Mouse (Mus musculus): ENCODE measurements around the gene Sema7a.

DNA sequence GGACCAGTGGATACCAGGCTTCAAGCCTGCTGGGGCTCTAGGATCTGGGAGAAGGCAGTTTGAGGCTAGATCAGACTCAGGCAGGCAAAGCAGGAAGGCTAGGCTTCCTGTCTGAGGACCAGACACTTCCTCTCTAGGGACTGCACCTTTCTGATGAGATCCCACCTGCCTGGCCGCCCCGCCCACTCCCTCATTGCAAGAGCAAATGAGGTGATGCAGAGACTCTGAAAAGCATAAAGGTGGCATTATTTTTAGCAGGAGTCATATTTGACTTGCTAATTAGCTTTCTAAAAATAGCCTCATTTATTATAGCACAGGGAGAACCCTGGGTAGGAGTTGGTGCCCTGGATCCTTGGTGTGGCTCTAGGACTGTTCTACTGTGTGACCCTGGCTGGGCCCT, 48.2 kb downstream of the Sema7a start:
- no peak for TF ChIP-seq GATA1 (IDR thresholded peaks at IDR 0.05; ENCODE audit: borderline replicate concordance, low read length)
- no peak for TF ChIP-seq FLI1 (IDR thresholded peaks at IDR 0.05; ENCODE audit: low read length)
